Mouse (Mus musculus): ENCODE measurements at regions not wholly inside any gene's neighbourhood (a gene's known extent, or its start where the extent isn't known, plus 50 kb on each side); places are given as distances from the start of the nearest gene placed in this dataset.
A peak's percentile ranks its signal among the peaks of the same experiment; 100 is the strongest.

- H3K4me3 ChIP-seq (ENCODE audit: control insufficient read depth in 1 of 2, insufficient read depth in 1 of 2, low read depth in 2 of 2, low read length in 2 of 2) = no peak overlapping the region
- H3K79me2 ChIP-seq (ENCODE audit: control insufficient read depth, insufficient read depth, low read length, poor library complexity) = no peaks in the 10 kb centered on the region
- no peak overlapping the region for H3K9ac ChIP-seq (ENCODE audit: control insufficient read depth, low read depth, low read length, poor library complexity, severe bottlenecking)
- TF ChIP-seq TCF12 (IDR thresholded peaks at IDR 0.05; ENCODE audit: low read depth, low read length) (no peak), KAT2A (conservative IDR thresholded peaks at IDR 0.05; ENCODE audit: low read depth, low read length) (no peak), MYB (IDR thresholded peaks at IDR 0.05; ENCODE audit: low read depth, low read length) (no peak)
- H3K36me3 ChIP-seq (ENCODE audit: control insufficient read depth in 1 of 2, insufficient read depth in 2 of 2, low read length in 2 of 2) = no peaks in the 10 kb centered on the region
- H3K27ac ChIP-seq (ENCODE audit: control insufficient read depth, low read depth, low read length) = no peak overlapping the region
- H3K9me3 ChIP-seq (replicated peaks; ENCODE audit: insufficient read depth, low read length) = no peaks in the 10 kb centered on the region
- H3K27me3 ChIP-seq (ENCODE audit: control insufficient read depth in 1 of 2, insufficient read depth in 2 of 2, low read length in 2 of 2) = no peaks in the 10 kb centered on the region
- no peaks in the 10 kb centered on the region for H3K4me1 ChIP-seq (ENCODE audit: control insufficient read depth in 1 of 2, insufficient read depth in 2 of 2, low read length in 2 of 2)
- DNase-seq (ENCODE audit: low read depth, low spot score) = no peak
These were observed 59.2 kb upstream of the Ivns1abp start for GRCm38 (mm10) chr1:151285045-151285444.

- H3K9ac ChIP-seq (ENCODE audit: control insufficient read depth, low read depth, low read length, poor library complexity, severe bottlenecking) = peak overlapping the region; percentile 46
- H3K4me1 ChIP-seq (ENCODE audit: control insufficient read depth in 1 of 2, insufficient read depth in 2 of 2, low read length in 2 of 2) = no peaks in the 10 kb centered on the region
- H3K9me3 ChIP-seq (replicated peaks; ENCODE audit: insufficient read depth, low read length) = no peaks in the 10 kb centered on the region
- peak overlapping the region; percentile 18; the same call in 1 of the 2 replicates for H3K27ac ChIP-seq (ENCODE audit: control insufficient read depth, low read depth, low read length)
- peak; percentile 71 for DNase-seq (ENCODE audit: low read depth, low spot score)
- TF ChIP-seq GATA1 (IDR thresholded peaks at IDR 0.05; ENCODE audit: low read depth, low read length) (peak; percentile 38; the same call in 1 of the 2 replicates), MYB (IDR thresholded peaks at IDR 0.05; ENCODE audit: low read depth, low read length) (no peak)
- H3K79me2 ChIP-seq (ENCODE audit: control insufficient read depth, insufficient read depth, low read length, poor library complexity) = no peaks in the 10 kb centered on the region
- H3K4me3 ChIP-seq (ENCODE audit: control insufficient read depth in 1 of 2, insufficient read depth in 1 of 2, low read depth in 2 of 2, low read length in 2 of 2) = peak overlapping the region; percentile 45 to 60
- H3K36me3 ChIP-seq (ENCODE audit: control insufficient read depth in 1 of 2, insufficient read depth in 2 of 2, low read length in 2 of 2) = no peaks in the 10 kb centered on the region
- H3K27me3 ChIP-seq (ENCODE audit: control insufficient read depth in 1 of 2, insufficient read depth in 2 of 2, low read length in 2 of 2) = no peaks in the 10 kb centered on the region
These were observed 56.8 kb upstream of the Ivns1abp start for GRCm38 (mm10) chr1:151287451-151287850.

GRCm38 (mm10) chr1:151289061-151289460 lies 55.2 kb upstream of the Ivns1abp start:
- Histone ChIP-seq H3K27ac (ENCODE audit: control insufficient read depth, low read depth, low read length) (no peak overlapping the region), H3K9ac (ENCODE audit: control insufficient read depth, low read depth, low read length, poor library complexity, severe bottlenecking) (no peak overlapping the region), H3K27me3 (ENCODE audit: control insufficient read depth in 1 of 2, insufficient read depth in 2 of 2, low read length in 2 of 2) (no peaks in the 10 kb centered on the region), H3K4me3 (ENCODE audit: control insufficient read depth in 1 of 2, insufficient read depth in 1 of 2, low read depth in 2 of 2, low read length in 2 of 2) (no peak overlapping the region), H3K9me3 (replicated peaks; ENCODE audit: insufficient read depth, low read length) (no peaks in the 10 kb centered on the region), H3K36me3 (ENCODE audit: control insufficient read depth in 1 of 2, insufficient read depth in 2 of 2, low read length in 2 of 2) (no peaks in the 10 kb centered on the region), H3K79me2 (ENCODE audit: control insufficient read depth, insufficient read depth, low read length, poor library complexity) (no peaks in the 10 kb centered on the region), H3K4me1 (ENCODE audit: control insufficient read depth in 1 of 2, insufficient read depth in 2 of 2, low read length in 2 of 2) (no peaks in the 10 kb centered on the region)
- DNase-seq (ENCODE audit: low read depth, low spot score) = no peak
- TF ChIP-seq TBP (IDR thresholded peaks at IDR 0.05; ENCODE audit: low read depth, low read length) = no peak
- TF ChIP-seq CHD1 (IDR thresholded peaks at IDR 0.05; ENCODE audit: low read depth, low read length) = no peak
- TF ChIP-seq GABPA (IDR thresholded peaks at IDR 0.05; ENCODE audit: low read depth, low read length) = no peak
- no peak for TF ChIP-seq BHLHE40 (IDR thresholded peaks at IDR 0.05; ENCODE audit: borderline replicate concordance, low read depth, low read length)
- no peak for TF ChIP-seq ETS1 (IDR thresholded peaks at IDR 0.05; ENCODE audit: low read depth, low read length)
- no peak for TF ChIP-seq MEF2A (IDR thresholded peaks at IDR 0.05; ENCODE audit: extremely low read depth, insufficient replicate concordance, low read depth, low read length, poor library complexity, severe bottlenecking)
- TF ChIP-seq ZC3H11A (IDR thresholded peaks at IDR 0.05; ENCODE audit: low read depth, low read length) = no peak
- no peak for TF ChIP-seq TAL1 (IDR thresholded peaks at IDR 0.05; ENCODE audit: low read length)
- no peak for TF ChIP-seq MXI1 (IDR thresholded peaks at IDR 0.05; ENCODE audit: low read depth, low read length)
- no peak for TF ChIP-seq NRF1 (IDR thresholded peaks at IDR 0.05; ENCODE audit: insufficient read depth, low read depth, low read length, poor library complexity, severe bottlenecking)
- no peak for TF ChIP-seq ELF1 (IDR thresholded peaks at IDR 0.05; ENCODE audit: low read depth, low read length)
- TF ChIP-seq UBTF (IDR thresholded peaks at IDR 0.05; ENCODE audit: borderline replicate concordance, insufficient read depth, low read depth, low read length) = no peak
- TF ChIP-seq JUND (IDR thresholded peaks at IDR 0.05; ENCODE audit: low read depth, low read length) = no peak
- TF ChIP-seq MYC (IDR thresholded peaks at IDR 0.05; ENCODE audit: low read depth, low read length) = no peak
- no peak for TF ChIP-seq MAFK (IDR thresholded peaks at IDR 0.05; ENCODE audit: borderline replicate concordance, low read depth, low read length)
- TF ChIP-seq POLR2AphosphoS5 (IDR thresholded peaks at IDR 0.05; ENCODE audit: borderline replicate concordance, low read depth, low read length) = no peak
- TF ChIP-seq USF2 (IDR thresholded peaks at IDR 0.05; ENCODE audit: borderline replicate concordance in 1 of 2, insufficient read depth in 1 of 2, low read depth in 1 of 2, low read length in 2 of 2) = no peak
